Mouse (Mus musculus): ENCODE data around the gene Nmnat2. TPM values are rescaled to one million over a fixed set of nuclear protein-coding genes. Genes with fewer than 3 reads are reported as not detected.

Gene Nmnat2
- polyA plus RNA-seq, 1 experiment: 0.78 TPM

DNA sequence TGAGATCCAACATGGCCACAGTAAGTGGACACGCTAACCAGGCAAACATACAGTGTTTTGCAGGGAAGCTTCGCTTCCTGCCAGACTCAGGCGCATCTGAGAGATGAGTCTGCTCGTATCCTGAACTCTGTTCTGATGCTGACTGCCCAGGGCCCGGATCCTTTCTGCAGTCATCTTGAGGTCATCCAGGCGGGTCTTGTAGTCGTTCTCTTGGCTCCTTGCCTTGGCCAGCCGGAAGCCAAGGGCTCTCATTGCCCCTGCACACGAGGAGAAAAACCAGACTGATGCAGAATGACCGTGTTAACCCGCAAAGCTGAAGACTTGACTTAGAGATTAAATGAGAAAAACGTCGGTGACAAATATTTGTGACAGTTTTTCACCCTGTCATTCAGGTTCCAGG lies 181.9 kb downstream of the Nmnat2 start:
- WGBS: 68% methylated on average over 13 of the region's 13 CpGs
- DNase-seq (ENCODE audit: low read depth, low spot score): no peak

DNA sequence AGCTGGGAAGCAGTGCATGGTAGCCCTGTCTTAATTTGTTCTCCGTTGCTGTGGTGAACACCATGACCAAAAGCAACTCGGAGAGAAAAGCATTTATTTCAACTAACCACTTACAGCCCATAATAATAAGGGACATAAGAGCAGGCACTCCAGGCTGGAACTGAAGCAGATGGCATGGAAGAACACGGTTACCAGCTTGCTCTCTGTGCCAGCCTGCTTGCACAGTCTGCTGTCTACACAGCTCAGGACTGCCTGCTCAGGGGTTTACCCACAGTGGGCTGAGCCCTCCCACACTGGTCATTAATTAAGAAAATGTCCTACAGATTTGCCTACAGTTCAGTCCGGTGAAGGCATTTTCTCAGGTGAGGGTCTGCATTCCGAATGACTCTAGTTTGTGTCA lies 183.7 kb downstream of the Nmnat2 start:
- 91% methylated on average over 5 of the region's 5 CpGs for WGBS
- DNase-seq (ENCODE audit: low read depth, low spot score): no peak

DNA sequence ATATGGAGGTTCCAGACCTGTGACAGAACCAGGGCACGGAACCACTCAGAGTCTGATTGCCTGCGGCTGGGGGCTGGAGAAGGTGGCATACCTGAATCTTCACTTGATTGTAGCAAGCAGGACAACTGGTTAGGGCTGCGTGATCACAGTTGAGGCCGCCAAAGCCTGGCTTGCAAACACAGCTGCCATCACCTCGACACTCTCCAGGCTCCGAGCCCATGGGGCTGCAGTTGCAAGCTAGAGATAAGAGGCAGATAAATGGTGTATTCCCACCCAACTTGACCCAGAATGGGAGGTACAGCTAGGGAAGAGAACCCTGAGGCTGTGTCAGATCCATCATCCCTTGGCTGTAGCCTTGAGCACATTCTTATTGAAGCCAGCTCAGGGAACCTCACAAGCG lies 184.8 kb downstream of the Nmnat2 start:
- WGBS: 87% methylated on average over 7 of the region's 7 CpGs
- DNase-seq (ENCODE audit: low read depth, low spot score): no peak

- 73% methylated on average over 11 of the region's 11 CpGs for WGBS
- DNase-seq (ENCODE audit: low read depth, low spot score): no peak
Measured at GRCm38 (mm10) chr1:153140265-153140664, 185.5 kb downstream of the Nmnat2 start.

DNA sequence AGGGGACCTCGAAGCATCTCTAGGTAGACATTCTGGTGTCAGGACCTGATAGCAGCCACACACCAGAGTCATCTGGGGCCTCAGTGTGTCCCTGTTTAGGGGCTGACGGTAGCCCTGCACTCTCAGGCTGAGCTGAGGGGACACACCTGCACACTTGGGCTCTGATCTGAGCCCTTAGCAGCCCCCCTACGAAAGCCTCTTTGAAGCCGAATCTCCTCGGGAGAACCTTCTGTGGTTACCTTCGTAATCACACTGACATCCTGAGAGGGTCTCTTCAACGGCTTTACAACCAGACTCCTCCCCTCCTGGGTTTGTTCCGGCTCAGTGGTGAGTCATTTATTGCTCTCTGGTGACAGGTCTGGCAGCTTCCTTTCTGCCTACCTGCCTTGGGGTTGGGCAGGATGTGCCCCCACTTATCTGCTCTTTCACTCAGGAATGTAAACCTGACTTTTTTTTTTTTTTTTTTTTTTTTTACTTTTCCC lies 186.0 kb downstream of the Nmnat2 start:
- peak; percentile 42 for DNase-seq (ENCODE audit: low read depth, low spot score)
- WGBS: 16% methylated on average over 8 of the region's 8 CpGs

GRCm38 (mm10) chr1:153144021-153144420 lies 189.2 kb downstream of the Nmnat2 start:
- DNase-seq (ENCODE audit: low read depth, low spot score): no peak
- 76% methylated on average over 11 of the region's 11 CpGs for WGBS

DNA sequence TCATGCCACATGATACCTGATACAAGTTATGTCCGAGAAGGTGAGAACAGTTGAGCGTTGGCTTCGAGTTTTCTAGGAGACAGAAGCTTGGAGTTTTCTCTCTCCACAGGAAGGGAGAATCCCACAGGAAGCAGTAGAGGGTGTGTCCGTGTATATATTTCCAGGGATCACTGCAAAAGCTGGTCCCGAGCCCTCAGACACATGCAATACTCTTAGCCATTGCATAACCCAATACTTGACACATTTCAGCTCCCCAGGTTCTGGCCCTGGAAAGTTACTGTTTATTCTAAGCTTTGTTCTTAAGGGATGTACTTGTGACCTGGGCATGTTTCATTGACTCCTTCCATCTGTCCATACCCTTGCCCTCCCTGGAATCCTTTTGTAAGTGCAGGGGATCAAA lies 191.0 kb downstream of the Nmnat2 start:
- no peak for DNase-seq (ENCODE audit: low read depth, low spot score)
- WGBS: 68% methylated on average over 5 of the region's 5 CpGs

GRCm38 (mm10) chr1:153152594-153152993 lies 197.8 kb downstream of the Nmnat2 start:
- no peak for DNase-seq (ENCODE audit: low read depth, low spot score)
- WGBS: 68% methylated on average over 7 of the region's 7 CpGs

GRCm38 (mm10) chr1:153153619-153154137 lies 198.9 kb downstream of the Nmnat2 start:
- no peak for DNase-seq (ENCODE audit: low read depth, low spot score)
- 50% methylated on average over 10 of the region's 10 CpGs for WGBS

- WGBS: 80% methylated on average over 8 of the region's 8 CpGs
- DNase-seq (ENCODE audit: low read depth, low spot score): no peak
Measured at GRCm38 (mm10) chr1:153155364-153155763, 200.6 kb downstream of the Nmnat2 start.

DNA sequence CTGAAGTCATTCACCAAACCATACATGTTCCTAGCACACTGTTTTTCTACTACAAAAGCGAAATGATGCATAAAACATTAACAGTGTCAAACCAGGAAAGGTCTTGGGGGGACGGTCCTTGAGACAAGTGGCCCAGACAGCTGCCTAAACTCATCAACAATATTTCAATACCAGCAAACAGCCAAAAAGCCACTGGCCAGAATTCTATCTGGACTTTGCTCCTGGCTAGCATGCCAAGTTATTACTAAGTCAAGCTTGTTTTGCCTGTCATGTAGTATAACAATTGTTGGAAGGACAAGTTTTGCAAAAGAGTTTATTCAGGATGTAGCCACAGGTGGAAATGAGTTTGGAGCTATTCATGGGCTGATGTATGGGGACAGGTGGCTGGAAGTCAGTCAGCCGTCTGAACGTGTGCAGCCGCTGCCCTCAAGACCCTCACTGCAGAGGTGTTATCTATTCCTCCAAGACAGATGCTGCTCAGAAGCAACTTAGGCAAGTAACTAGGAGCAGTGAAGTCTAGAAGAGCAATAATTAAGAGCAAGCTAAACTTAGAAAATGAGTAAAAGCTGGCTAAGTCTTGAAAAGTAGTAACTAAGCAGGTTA lies 202.3 kb downstream of the Nmnat2 start:
- 33% methylated on average over 5 of the region's 5 CpGs for WGBS
- peak; percentile 24 for DNase-seq (ENCODE audit: low read depth, low spot score)

DNA sequence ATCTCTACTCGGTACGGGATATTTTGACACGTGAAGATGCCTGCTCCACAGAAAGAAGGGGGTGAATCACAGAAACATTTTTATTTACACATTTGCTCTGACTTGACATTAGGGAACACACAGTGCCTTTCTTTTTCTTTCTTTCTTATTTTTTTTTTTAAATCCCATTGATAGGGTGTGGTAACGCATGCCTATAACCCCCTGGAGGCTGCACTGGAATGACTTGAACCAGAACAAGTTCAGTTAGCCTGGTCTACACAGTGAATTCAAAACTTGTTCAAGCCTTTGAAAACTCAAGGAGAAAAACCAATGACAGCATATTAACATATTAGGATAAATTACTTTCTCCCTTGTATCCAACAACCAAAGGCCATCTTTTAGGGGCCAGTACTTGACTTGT lies 204.3 kb downstream of the Nmnat2 start:
- WGBS: 95% methylated on average over 4 of the region's 4 CpGs
- no peak for DNase-seq (ENCODE audit: low read depth, low spot score)

DNA sequence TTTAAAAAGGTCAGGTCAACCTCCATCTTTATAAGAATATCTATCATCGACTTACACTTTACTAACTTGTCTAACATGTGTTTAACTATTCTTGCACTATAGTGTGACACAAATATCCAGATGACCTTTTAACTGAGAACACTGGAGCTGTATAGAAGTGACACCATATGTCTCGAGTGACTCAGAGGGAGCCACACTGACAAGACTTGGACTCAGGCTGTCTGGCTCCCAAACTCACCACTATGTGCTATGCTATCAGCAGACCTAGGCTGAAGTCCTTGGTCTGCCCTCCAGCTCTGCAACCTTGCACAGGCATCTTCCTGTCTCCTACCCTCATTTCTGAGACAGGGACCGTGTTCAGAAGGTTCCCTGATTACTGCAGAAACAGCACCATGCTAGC lies 209.0 kb downstream of the Nmnat2 start:
- 84% methylated on average over 3 of the region's 3 CpGs for WGBS
- DNase-seq (ENCODE audit: low read depth, low spot score): no peak

- 77% methylated on average over 5 of the region's 5 CpGs for WGBS
- no peak for DNase-seq (ENCODE audit: low read depth, low spot score)
Measured at GRCm38 (mm10) chr1:153168293-153168692, 213.5 kb downstream of the Nmnat2 start.

Other genes with a start within 250 kb of the Nmnat2 start
- gene Apobec4, start 204.4 kb upstream of the Nmnat2 start, polyA plus RNA-seq (2012; rRNA removed): not detected in 2 replicates
- gene Rgl1, start 188.6 kb upstream of the Nmnat2 start, polyA plus RNA-seq (2012; rRNA removed): 4.2 and 6.3 TPM in 2 replicates
- 107 and 144 TPM in 2 replicates for gene Arpc5, start 188.5 kb upstream of the Nmnat2 start, polyA plus RNA-seq (2012; rRNA removed)
- gene Ncf2, start 154.8 kb upstream of the Nmnat2 start, polyA plus RNA-seq (2012; rRNA removed): 11.2 and 11.8 TPM in 2 replicates
- 18.3 and 33.3 TPM in 2 replicates for gene Smg7, start 52.3 kb upstream of the Nmnat2 start, polyA plus RNA-seq (2012; rRNA removed)
- 4.4 and 6.8 TPM in 2 replicates for gene Lamc2, start 231.5 kb downstream of the Nmnat2 start, polyA plus RNA-seq (2012; rRNA removed)